Mouse (Mus musculus): Measurements from ENCODE around the gene Tm7sf3.

The Tm7sf3 gene

GRCm38 (mm10) chr6:146660591-146660990 lies 18.0 kb upstream of the Tm7sf3 start:
- no peak for DNase-seq (ENCODE audit: low spot score in 2 of 2)

GRCm38 (mm10) chr6:146653197-146653596 lies 10.6 kb upstream of the Tm7sf3 start:
- DNase-seq (ENCODE audit: low spot score in 2 of 2) = no peak

GRCm38 (mm10) chr6:146651431-146651830 lies 8.8 kb upstream of the Tm7sf3 start:
- no peak for DNase-seq (ENCODE audit: low spot score in 2 of 2)

- DNase-seq (ENCODE audit: low spot score in 2 of 2) = no peak
These were observed 7.4 kb upstream of the Tm7sf3 start for GRCm38 (mm10) chr6:146650013-146650412.

GRCm38 (mm10) chr6:146643184-146643570 lies 553 bp upstream of the Tm7sf3 start:
- DNase-seq (ENCODE audit: low spot score in 2 of 2) = no peak

GRCm38 (mm10) chr6:146641621-146642210 lies 908 bp downstream of the Tm7sf3 start:
- no peak for DNase-seq (ENCODE audit: low spot score in 2 of 2)

- DNase-seq (ENCODE audit: low spot score in 2 of 2) = no peak
These were observed 1.6 kb downstream of the Tm7sf3 start for GRCm38 (mm10) chr6:146640991-146641390.

GRCm38 (mm10) chr6:146640068-146640965 lies 2.3 kb downstream of the Tm7sf3 start:
- no peak for DNase-seq (ENCODE audit: low spot score in 2 of 2)

- DNase-seq (ENCODE audit: low spot score in 2 of 2) = no peak
These were observed 6.1 kb downstream of the Tm7sf3 start for GRCm38 (mm10) chr6:146636482-146636881.

GRCm38 (mm10) chr6:146634759-146635606 lies 7.6 kb downstream of the Tm7sf3 start:
- DNase-seq (ENCODE audit: low spot score in 2 of 2) = no peak

- peak; percentile 44 to 53 for DNase-seq (ENCODE audit: low spot score in 2 of 2)
These were observed 8.5 kb downstream of the Tm7sf3 start for GRCm38 (mm10) chr6:146634015-146634722.

GRCm38 (mm10) chr6:146633629-146634014 lies 9.0 kb downstream of the Tm7sf3 start:
- DNase-seq (ENCODE audit: low spot score in 2 of 2) = peak in 1 of 2 experiments; percentile 7

- DNase-seq (ENCODE audit: low spot score in 2 of 2) = no peak
These were observed 9.5 kb downstream of the Tm7sf3 start for GRCm38 (mm10) chr6:146633097-146633496.

GRCm38 (mm10) chr6:146632403-146632802 lies 10.2 kb downstream of the Tm7sf3 start:
- DNase-seq (ENCODE audit: low spot score in 2 of 2) = no peak

- no peak for DNase-seq (ENCODE audit: low spot score in 2 of 2)
These were observed 10.8 kb downstream of the Tm7sf3 start for GRCm38 (mm10) chr6:146631847-146632246.

- DNase-seq (ENCODE audit: low spot score in 2 of 2) = no peak
These were observed 11.7 kb downstream of the Tm7sf3 start for GRCm38 (mm10) chr6:146630961-146631360.

GRCm38 (mm10) chr6:146629781-146630756 lies 12.6 kb downstream of the Tm7sf3 start:
- no peak for DNase-seq (ENCODE audit: low spot score in 2 of 2)

GRCm38 (mm10) chr6:146628123-146628522 lies 14.5 kb downstream of the Tm7sf3 start:
- no peak for DNase-seq (ENCODE audit: low spot score in 2 of 2)

GRCm38 (mm10) chr6:146616670-146617069 lies 26.0 kb downstream of the Tm7sf3 start:
- DNase-seq (ENCODE audit: low spot score in 2 of 2) = no peak

- DNase-seq (ENCODE audit: low spot score in 2 of 2) = no peak
These were observed 26.7 kb downstream of the Tm7sf3 start for GRCm38 (mm10) chr6:146615891-146616290.
